Mouse (Mus musculus) testis, postnatal 14 days (tissue): ENCODE data around the gene Pakap.

ENCODE experiments used
- DNase-seq: peaks from one replicate; pipeline ENCODE4 v3.0.0; 2021; ENCODE audit warnings: low spot score

The Pakap gene

DNA sequence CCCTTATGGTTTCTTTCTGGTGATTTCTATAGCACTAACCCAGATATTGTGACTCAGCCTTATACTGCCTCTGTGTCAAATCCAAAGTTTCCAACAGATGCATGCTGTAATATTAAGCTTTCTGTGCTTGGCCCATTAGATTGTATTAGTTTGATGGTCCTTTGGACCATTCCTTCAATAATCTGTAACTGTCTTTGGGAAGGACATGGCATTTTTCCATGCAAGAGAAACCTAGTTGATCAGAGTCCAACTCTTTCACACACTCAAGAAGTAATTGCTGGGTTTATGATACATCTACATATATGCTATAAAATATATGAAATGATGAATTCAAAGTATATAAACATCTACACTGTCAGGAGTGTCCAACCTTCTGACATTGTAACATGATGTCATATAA, 147.9 kb downstream of the Pakap start:
- DNase-seq = no peak

DNA sequence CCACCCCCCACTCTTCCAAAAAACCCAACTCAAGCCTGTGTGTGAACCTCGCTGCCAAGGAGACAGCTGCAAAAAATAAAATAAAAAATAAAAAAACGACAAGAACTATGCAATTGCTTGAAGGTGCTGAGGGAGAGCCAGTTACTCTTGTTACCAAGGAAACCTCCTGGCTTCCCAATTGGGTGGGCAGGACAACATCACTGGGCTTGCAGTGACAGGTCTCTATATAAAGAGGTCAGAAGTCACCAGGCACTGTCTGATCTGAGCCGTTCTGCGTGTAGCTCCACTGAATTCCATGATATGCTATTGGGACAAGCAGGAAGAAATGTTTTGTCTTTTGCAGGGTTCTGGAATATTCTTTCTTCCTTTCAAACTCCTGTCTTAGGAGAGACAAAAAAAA, 148.8 kb downstream of the Pakap start:
- DNase-seq = no peak

DNA sequence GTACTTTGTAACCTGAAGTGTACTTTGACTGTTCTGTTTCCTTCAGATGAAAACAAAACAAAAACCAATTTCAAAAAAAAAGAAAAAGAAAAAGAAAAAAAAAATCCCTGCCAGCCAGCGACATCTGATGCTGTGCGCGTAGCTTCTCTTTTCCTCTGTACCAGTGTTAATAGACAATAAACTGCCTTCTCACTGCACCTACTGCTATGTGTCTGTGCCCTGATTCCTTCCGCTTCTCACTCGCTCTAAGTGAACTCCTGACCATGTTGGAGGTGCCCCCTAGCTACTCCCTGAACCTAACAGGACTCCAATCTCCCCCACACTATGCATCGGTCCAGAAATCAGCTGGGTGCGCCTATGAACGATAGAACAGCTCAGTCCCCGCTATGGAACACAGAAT, 149.4 kb downstream of the Pakap start, which contains the start of gene Akap2:
Akap2 (plus strand) TSS at position 304 of the 400 bp plus-strand sequence.
- no peak for DNase-seq

- no peak for DNase-seq
Observed at GRCm38 (mm10) chr4:57719370-57719769, 151.4 kb downstream of the Pakap start.

- no peak for DNase-seq
Observed at GRCm38 (mm10) chr4:57720869-57721361, 152.9 kb downstream of the Pakap start.

DNA sequence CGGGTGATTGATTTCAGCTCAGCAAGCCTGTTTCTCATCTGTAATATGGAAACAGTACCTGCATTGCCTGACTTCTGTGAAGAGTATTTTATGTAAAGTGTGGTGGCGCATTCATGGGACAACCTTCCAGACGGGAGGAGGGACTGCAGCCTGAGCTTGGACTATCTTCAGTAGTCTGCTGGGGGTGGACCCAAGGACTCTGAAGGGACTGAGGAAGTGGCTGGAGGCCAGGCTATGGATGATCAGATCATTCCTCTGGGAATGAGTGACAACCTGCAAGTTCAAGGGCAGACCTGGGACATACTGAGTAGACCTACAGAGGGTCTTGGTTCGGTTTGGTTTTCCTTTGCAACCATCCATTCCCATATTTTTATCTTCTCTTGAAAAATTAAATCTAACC, 154.3 kb downstream of the Pakap start:
- DNase-seq = no peak

DNA sequence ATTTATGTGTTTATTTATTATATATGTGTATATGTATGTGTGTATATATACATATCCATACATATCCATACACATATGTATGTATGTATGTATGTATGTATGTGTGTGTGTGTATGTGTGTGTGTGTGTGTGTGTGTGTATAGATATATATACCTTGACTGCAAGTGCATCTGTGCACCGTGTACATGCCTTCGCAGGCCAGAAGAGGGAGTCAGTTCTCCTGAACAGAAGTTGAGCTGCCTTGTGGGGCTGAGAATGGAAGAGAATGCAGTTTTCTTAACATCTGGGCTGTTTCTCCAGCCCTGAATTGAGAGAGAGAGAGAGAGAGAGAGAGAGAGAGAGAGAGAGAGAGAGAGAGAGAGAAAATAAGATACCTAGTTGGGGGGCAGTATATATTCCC, 155.7 kb downstream of the Pakap start:
- DNase-seq = no peak

DNA sequence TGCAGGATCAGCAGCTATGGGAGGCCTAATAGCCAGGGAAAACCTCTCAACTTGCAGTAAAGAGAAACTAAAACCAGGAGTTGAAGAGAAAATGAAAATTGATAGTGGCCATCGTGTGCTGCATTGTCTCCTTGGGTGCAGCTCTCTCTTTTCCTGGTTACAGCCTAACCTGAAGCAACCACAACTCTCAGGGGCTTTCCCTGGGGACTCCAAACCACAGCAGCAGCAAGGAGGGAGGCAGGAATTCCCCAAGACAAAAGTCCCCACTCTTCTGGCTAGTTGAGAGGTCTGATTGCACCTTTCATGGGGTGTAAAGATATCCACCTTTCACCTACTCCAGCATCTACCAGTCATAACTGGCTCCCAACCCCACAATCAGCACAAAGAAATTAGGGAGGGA, 157.6 kb downstream of the Pakap start:
- no peak for DNase-seq

GRCm38 (mm10) chr4:57728611-57729183, 160.7 kb downstream of the Pakap start:
- DNase-seq = no peak

DNA sequence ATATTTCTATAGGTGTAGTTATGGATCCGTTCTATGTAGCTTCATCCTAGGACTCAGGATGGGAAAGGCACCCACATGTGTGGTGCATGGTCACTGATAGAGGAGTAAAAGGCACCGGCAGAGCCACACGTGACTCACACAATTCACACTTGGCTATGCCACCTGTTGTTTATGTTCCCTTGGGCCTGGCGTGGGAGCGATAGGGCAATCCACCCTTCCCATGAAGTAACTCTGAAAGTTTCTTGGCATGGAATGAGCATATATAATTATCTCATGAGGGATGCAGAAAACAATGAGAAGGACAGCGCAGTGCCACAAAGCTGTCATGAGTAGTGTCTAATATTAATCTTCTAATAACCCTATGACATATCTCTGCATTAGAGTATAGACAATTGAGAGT, 162.1 kb downstream of the Pakap start:
- DNase-seq = no peak

DNA sequence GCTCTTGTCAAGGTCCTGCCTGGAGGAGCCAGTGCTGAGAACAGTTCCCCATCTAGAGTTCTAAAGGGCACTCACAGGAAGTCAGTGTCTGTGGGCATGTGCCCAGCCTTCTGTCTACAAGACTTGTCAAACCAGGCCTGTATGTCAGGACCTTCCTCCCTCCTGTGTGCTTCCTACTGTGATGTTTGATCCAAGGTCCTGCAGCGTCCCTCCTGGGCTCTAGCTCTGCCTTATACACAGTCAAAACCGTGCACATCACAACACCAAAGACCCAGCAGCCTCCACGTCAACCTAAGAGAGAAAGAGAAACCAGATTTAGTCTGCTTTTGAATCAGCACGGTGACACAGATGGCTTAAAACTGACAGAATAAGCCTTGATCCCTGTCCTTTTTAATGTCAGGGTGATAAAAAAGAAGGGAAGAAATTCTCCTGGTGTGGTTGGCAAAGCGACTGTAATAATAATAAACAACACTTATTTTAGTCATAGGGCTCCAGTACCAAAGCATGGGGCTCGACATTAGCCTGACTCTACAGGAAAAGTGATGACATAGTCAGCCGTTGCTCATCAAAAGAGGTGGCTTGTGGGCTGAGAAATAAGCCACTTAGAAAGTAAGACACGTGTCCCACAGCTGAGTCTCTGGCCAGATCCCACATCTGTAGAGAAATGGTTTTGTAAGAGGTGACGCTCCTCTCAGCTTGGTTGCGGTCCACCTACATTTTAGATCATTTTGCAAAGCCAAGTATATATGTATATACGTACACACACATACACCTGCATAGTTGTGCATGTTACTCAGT, 163.0 kb downstream of the Pakap start:
- no peak for DNase-seq

DNA sequence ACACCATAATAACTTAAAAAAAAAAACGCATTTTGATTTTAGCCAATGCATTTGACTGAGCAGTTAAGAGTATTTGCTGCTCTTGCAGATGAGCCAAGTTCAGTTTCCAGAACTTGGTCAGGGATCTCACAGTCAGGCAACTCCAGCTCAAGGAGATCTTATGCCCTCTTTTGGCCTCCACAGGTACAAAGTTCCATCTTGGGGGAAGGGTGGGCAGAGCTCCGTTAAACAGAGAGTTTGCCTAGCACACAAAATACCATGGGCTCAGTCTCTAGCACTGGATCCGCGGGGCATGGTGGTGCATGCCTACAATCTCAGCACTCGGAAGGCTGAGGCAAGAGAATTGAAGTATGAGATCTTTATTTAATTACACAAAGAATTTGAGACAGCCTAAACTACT, 164.4 kb downstream of the Pakap start:
- no peak for DNase-seq

GRCm38 (mm10) chr4:57733445-57733844, 165.5 kb downstream of the Pakap start:
- no peak for DNase-seq

GRCm38 (mm10) chr4:57735426-57735825, 167.4 kb downstream of the Pakap start:
- DNase-seq = no peak

GRCm38 (mm10) chr4:57738856-57739552, 171.0 kb downstream of the Pakap start:
- no peak for DNase-seq

DNA sequence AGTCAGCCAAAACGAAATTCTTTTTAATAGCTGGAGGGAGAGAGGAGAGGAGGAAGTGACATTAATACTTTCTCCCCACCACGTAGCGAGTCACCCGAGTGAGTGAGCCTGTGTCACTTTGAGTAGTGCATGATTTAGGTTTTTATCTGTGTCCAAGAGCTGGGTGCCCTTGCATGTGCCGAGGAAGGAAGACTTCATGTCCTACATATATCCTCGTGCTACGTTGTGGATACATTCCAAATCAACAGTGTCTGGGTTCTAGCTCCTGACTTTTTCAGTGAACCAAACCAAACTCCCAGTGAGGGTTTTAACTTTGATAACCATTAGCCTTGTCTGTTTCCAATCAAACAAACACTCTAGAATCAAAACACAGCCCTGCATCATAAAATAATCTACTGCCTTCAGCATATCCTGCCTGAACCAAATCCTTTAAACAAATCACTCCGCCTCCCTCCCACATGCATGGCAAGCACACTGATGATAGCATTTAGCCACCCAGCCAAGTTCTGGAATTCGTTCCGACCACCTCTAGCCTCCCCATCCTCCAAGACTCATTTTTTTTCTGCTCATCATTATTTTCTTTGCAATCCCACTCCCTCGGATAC, 175.4 kb downstream of the Pakap start:
- DNase-seq = no peak

DNA sequence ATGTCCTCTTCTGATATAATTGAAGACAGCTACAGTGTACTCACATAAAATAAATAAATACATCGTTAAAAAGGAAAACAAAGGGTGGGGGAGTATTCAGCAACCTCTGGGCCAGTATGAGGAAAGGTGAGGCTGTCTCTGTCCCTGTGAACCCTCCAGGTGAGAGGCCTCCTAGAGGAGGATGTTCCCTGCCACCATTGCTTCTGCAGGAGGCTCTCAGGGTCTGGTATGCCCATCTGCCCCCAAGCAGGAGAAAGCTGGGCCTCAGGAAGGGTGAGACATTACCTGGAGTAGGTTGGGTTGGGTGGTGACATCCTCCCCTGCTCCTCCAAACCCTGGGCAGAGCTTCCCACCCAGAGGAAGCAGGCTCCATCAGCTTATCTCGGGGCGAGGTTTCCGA, 182.7 kb downstream of the Pakap start:
- no peak for DNase-seq

- DNase-seq = no peak
Observed at GRCm38 (mm10) chr4:57751054-57751453, 183.1 kb downstream of the Pakap start.

DNA sequence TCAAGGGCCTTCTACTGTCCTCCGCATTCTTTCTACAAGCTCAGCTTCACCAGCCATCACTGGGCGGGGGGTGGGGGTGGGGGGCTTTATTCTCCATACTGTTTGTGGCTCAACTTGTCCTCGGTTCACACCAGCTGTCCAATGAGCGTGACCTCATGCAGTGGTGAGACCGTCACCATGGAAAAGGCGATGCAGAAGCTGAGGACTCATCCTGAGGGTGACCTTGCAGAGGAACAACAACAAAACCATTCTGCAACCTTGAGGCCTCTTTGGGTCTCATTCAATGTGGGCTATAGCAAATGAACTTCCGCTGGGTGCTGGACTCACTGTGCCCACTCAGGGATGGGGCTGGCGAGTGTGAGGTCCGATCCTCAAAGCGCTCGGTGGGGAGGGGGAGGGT, 183.6 kb downstream of the Pakap start:
- DNase-seq = no peak

DNA sequence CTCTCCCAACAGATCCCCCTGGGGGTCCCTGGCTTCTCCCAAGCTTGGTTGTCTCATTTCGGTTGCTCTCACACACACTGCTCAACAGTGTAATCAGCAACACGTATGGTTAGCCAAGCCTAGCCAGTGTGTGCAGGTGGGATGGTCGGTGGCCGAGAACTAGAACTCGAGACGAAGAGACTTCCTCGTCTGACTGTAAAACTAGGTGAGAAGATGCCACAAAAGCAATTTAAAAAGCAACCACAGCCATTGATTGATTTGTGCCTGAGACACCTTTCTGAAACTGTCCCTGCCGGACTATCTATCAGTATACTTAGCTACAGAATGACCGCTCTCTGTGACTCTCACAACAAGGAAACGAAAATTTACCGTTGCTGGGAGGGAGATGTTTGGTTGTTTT, 187.1 kb downstream of the Pakap start:
- no peak for DNase-seq

DNA sequence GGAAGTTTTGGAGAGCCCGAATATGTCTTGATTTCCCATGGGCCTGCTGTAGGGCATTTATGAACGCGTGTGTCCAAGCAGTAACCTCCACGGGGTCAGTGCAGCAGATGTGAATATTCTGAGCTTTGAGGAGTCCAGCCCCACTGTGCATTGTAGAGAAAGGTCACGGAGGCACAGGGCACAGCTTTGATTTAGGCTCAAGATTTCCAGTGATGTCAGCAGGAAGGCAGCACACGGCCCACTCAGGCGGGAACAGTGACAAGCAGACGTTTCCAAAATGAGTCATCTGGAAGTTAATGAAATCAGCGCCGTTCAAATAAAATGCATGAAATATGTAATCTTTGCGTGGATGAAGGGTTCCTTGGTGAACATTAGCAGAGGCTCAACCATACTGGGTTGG, 190.0 kb downstream of the Pakap start:
- DNase-seq = no peak

DNA sequence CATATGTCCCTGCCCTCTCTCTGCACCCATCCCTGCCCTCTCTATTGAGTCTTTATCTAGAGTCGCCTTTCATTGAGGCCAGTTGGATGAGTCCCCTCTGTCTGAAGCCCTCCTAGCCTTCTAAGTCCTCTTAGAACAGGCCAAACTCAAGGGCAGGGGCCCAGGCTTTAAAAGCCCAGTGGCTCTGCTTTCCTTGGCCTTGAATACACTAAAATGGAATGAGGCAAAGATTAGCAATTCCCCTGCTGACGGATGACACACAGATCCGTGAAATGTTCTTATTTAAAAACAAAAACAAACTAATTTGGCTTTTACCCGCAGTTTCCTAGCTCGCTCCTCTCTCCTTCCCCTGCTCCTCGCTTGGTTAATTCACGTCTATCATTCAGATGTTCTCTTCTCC, 194.4 kb downstream of the Pakap start:
- no peak for DNase-seq

DNA sequence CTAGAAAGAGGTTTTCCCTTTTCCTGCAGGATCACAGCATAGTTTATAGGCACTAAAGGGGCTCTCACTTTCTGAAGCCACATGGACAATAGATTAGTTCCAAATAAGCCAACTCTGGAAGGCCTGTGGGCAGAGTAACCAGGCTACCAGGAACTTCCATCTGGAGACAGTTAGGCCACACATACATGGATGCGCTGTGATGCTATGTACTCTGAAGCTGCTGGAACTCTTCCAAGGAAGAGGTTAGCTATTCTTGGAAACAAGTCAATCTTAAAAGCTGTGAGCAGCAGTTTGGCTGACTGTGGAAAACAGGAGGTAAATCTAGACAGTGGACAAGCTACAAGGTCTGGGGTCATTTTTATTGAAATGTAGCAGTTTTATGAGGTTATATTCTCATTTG, 196.4 kb downstream of the Pakap start:
- DNase-seq = no peak
